Mouse (Mus musculus) cerebellum, adult 2 months (tissue): ENCODE results near the gene Defa31. TPM values are rescaled to one million over a fixed set of nuclear protein-coding genes. Genes with fewer than 3 reads are reported as not detected.
"Not testable (repeated sequence)": the region's sequence is repeated elsewhere in the genome, so short reads cannot be mapped to it uniquely, and the experiment has no call there.

Experiments
- DNase-seq, 2 experiments: peaks; one replicate each; pipeline ENCODE4 v3.0.0; 2021
- H3K27ac ChIP-seq: fragments of 200-500 bp; 2 replicates; pipeline ENCODE4 v1.5.1; 2012; ENCODE audit warnings: low read length, control low read depth, inconsistent platforms; ENCODE audit not compliant: insufficient read depth
- H3K27me3 ChIP-seq: fragments of 200-500 bp; 2 replicates; pipeline ENCODE4 v1.6.1; 2012; ENCODE audit warnings: inconsistent platforms, mild to moderate bottlenecking, low read length, moderate library complexity; ENCODE audit not compliant: control insufficient read depth, insufficient read depth
- H3K4me1 ChIP-seq: fragments of 200-500 bp; 2 replicates; pipeline ENCODE4 v1.6.1; 2011; ENCODE audit warnings: low read length; ENCODE audit not compliant: control insufficient read depth, insufficient read depth
- H3K4me3 ChIP-seq: fragments of 200-500 bp; replicated peaks from 2 replicates; pipeline ENCODE3; 2011; ENCODE audit warnings: mild to moderate bottlenecking, low read depth, low read length, control low read depth; ENCODE audit not compliant: insufficient read depth
- WGBS: fragments of 180-500 bp; shearing (Covaris S2); methylation state at CpG from one replicate; pipeline ENCODE4 v1.1.7; 2018; 5-methylcytosine and 5-hydroxymethylcytosine counted together
- polyA plus RNA-seq: library from polyadenylated mRNA; depleted of rRNA; stranded (reverse); fragments of >200 nt; gene quantifications from 2 replicates; pipeline ENCODE4 v1.2.3, GENCODE M21; 2012; rRNA removed

Gene Defa31
- not detected in 2 replicates for polyA plus RNA-seq

DNA sequence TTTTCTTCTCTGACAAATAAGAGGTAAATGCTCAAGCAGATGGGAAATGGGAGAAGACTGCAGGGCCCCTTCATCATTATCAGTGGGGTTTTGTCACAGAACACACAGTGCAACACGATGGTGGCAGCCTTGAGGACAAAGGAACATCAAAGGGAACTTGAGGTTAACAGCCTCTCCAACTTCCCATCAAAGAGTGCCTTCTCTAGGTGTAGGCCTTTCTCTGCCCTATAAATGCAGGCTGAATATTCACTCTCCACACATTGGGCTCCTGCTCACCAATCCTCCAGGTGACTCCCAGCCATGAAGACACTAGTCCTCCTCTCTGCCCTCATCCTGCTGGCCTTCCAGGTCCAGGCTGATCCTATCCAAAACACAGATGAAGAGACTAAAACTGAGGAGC lies at the start of gene Defa31:
Defa31 (plus strand) TSS at position 301 of the 400 bp plus-strand sequence.
- H3K4me3 ChIP-seq, H3K4me1 ChIP-seq, H3K27ac ChIP-seq, DNase-seq, H3K27me3 ChIP-seq: not testable (repeated sequence)
- WGBS: no CpG with 5 or more reads among the region's 1 CpGs

DNA sequence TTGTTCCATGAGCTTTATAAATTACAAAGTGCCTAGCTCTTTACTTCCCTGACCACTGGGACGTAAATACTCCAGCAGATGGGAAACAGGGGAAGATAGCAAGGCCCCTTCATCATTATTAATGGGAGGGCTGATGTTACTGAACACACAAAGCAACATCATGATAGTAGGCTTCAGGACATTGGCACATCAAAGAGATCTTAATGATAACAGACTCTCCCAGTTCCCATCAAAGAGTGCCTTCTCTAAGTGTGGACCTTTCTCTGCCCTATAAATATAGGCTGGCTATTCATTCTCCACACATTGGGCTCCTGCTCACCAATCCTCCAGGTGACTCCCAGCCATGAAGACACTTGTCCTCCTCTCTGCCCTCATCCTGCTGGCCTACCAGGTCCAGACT lies 29.4 kb upstream of the Defa31 start, which contains the start of gene Defa22:
Defa22 (plus strand) TSS at position 301 of the 400 bp plus-strand sequence.
- DNase-seq, H3K27me3 ChIP-seq, H3K27ac ChIP-seq, H3K4me3 ChIP-seq, H3K4me1 ChIP-seq: not testable (repeated sequence)
- WGBS: no CpG with 5 or more reads among the region's 1 CpGs

DNA sequence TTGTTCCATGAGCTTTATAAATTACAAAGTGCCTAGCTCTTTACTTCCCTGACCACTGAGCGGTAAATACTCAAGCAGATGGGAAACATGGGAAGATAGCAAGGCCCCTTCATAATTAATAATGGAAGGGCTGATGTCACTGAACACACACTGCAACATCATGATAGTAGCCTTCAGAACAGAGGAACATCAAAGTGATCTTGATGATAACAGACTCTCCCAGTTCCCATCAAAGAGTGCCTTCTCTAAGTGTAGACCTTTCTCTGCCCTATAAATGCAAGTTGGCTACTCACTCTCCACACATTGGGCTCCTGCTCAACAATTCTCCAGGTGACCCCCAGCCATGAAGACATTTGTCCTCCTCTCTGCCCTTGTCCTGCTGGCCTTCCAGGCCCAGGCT lies 9.8 kb downstream of the Defa31 start, which contains the start of gene Gm15293:
Gm15293 (plus strand) TSS at position 301 of the 400 bp plus-strand sequence.
- H3K27me3 ChIP-seq, H3K4me1 ChIP-seq, DNase-seq, H3K4me3 ChIP-seq, H3K27ac ChIP-seq: not testable (repeated sequence)
- WGBS: no CpG with 5 or more reads among the region's 1 CpGs

Other genes with a start within 250 kb of the Defa31 start
- not detected in 2 replicates for gene AY761185, start 246.9 kb upstream of the Defa31 start, polyA plus RNA-seq
- gene Defa21, start 166.1 kb upstream of the Defa31 start, polyA plus RNA-seq: not detected in 2 replicates
- not detected in 2 replicates for gene Defa23, start 136.6 kb upstream of the Defa31 start, polyA plus RNA-seq
- not detected in 2 replicates for gene Defa35, start 126.6 kb upstream of the Defa31 start, polyA plus RNA-seq
- not detected in 2 replicates for gene Defa25, start 107.2 kb upstream of the Defa31 start, polyA plus RNA-seq
- not detected in 2 replicates for gene Gm14851, start 95.6 kb upstream of the Defa31 start, polyA plus RNA-seq
- not detected in 2 replicates for gene Defa30, start 57.0 kb upstream of the Defa31 start, polyA plus RNA-seq
- gene Defa22, start 29.3 kb upstream of the Defa31 start, polyA plus RNA-seq: not detected in 2 replicates
- not detected in 2 replicates for gene Gm15293, start 9.9 kb downstream of the Defa31 start, polyA plus RNA-seq
- not detected in 2 replicates for gene Gm15292, start 58.1 kb downstream of the Defa31 start, polyA plus RNA-seq
- gene Defa27, start 123.9 kb downstream of the Defa31 start, polyA plus RNA-seq: not detected in 2 replicates
- gene Defa29, start 135.4 kb downstream of the Defa31 start, polyA plus RNA-seq: not detected in 2 replicates
- not detected in 2 replicates for gene Defa2, start 186.9 kb downstream of the Defa31 start, polyA plus RNA-seq
- gene Defa33, start 200.2 kb downstream of the Defa31 start, polyA plus RNA-seq: not detected in 2 replicates
- gene Defa36, start 235.8 kb downstream of the Defa31 start, polyA plus RNA-seq: not detected in 2 replicates